Mouse (Mus musculus) spleen, adult 10 weeks (tissue): ENCODE results near the gene Slc25a26. TPM values are rescaled to one million over a fixed set of nuclear protein-coding genes. Genes with fewer than 3 reads are reported as not detected.

Experiments used
- polyA plus RNA-seq: library from polyadenylated mRNA; stranded (reverse); fragments of 350-450 nt; fragmentation: Illumina TruSeq; extraction: RNeasy Lipid Tissue Mini Kit (QIAGEN cat#74804); gene quantifications from one replicate; pipeline ENCODE4 v1.2.3, GENCODE M21; 2015; ENCODE audit warnings: low replicate concordance; ENCODE audit not compliant: insufficient read depth

Gene Slc25a26
- 11.6 TPM for polyA plus RNA-seq

GRCm38 (mm10) chr6:94499897-94500623 lies at the start of gene Slc25a26:
TSS of gene Slc25a26 (plus strand) at chr6:94500331.

Other genes starting within 250 kb of the Slc25a26 start
- 4.4 TPM for gene Magi1, start 216.4 kb upstream of the Slc25a26 start, polyA plus RNA-seq
- gene Lrig1, start 199.8 kb downstream of the Slc25a26 start, polyA plus RNA-seq = 8.0 TPM